Mouse (Mus musculus): ENCODE data around the gene Neil1.

DNA sequence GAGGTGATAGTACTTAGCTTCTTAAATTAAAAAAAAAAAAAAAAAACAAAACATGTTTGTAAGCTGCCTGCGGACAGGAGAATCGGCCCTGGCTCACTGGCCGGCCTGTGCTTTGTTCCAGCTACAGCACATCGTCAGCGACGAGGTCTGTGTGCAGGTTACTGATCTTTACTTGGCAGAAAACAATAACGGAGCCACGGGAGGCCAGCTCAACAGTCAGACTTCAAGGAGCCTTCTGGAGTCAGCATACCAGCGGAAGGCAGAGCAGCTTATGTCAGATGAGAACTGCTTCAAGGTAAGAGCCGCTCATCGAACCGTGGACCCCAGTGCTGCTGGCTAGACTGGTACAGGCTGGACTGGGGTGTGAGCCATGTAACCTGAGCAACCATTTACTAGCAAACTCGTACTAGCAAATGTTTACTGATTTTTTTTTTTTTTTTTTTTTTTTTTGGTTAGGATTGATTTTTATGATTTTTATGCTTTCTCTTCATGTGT, 30.8 kb downstream of the Neil1 start:
- TF ChIP-seq CTCF (IDR thresholded peaks at IDR 0.05; ENCODE audit: control insufficient read depth, insufficient read depth, insufficient replicate concordance, low read depth, low read length) (no peak), POLR2A (IDR thresholded peaks at IDR 0.05; ENCODE audit: control insufficient read depth, low read depth, low read length) (no peak)
